Mouse (Mus musculus) ES-Bruce4 (cell line): ENCODE data around the gene Zfp978.
"Not testable (repeated sequence)": the region's sequence is repeated elsewhere in the genome, so short reads cannot be mapped to it uniquely, and the experiment has no call there.

Experiments used
- CTCF ChIP-seq: IDR thresholded peaks from one replicate; pipeline ENCODE4 v1.8.1; 2011; ENCODE audit warnings: low read depth, low read length
- EP300 ChIP-seq: IDR thresholded peaks from 2 replicates; pipeline ENCODE4 v1.6.1; 2011; ENCODE audit warnings: low read depth, low read length; ENCODE audit not compliant: insufficient read depth
- POLR2A ChIP-seq: IDR thresholded peaks from one replicate; pipeline ENCODE4 v1.8.1; 2011; ENCODE audit warnings: low read length; ENCODE audit not compliant: insufficient read depth

- TF ChIP-seq CTCF, POLR2A, EP300: not testable (repeated sequence)
Measured at GRCm38 (mm10) chr4:147398741-147399140, 37.6 kb downstream of the Zfp978 start.
